Mouse (Mus musculus) embryonic facial prominence, embryonic 15.5 days (tissue): Measurements from ENCODE around the gene Srl. TPM values are rescaled to one million over a fixed set of nuclear protein-coding genes. Genes with fewer than 3 reads are reported as not detected.
A peak's percentile ranks its signal among the peaks of the same experiment; 100 is the strongest.

ENCODE experiments used
- ATAC-seq: fragments of 200-750 bp; cut with Nextera tagmentation; 2 replicates; pipeline ENCODE4 v1.8.0; 2017; ENCODE audit warnings: low read depth, moderate TSS enrichment; ENCODE audit not compliant: insufficient number of reproducible peaks, low FRiP score, low TSS enrichment
- H3K27ac ChIP-seq: fragments of 300-500 bp; sonication (generic); replicated peaks from 2 replicates; pipeline ENCODE4 v1.5.1; 2015; ENCODE audit warnings: mild to moderate bottlenecking, inconsistent platforms
- H3K27me3 ChIP-seq: fragments of 300-500 bp; sonication (generic); 2 replicates; pipeline ENCODE4 v1.6.1; 2015; ENCODE audit warnings: inconsistent platforms
- H3K36me3 ChIP-seq: fragments of 300-500 bp; sonication (generic); 2 replicates; pipeline ENCODE4 v1.6.1; 2015; ENCODE audit warnings: mild to moderate bottlenecking, inconsistent platforms
- H3K4me1 ChIP-seq: fragments of 300-500 bp; sonication (generic); 2 replicates; pipeline ENCODE4 v1.6.1; 2015; ENCODE audit warnings: inconsistent platforms
- H3K4me2 ChIP-seq: fragments of 300-500 bp; sonication (generic); replicated peaks from 2 replicates; pipeline ENCODE4 v1.6.1; 2015; ENCODE audit warnings: mild to moderate bottlenecking, inconsistent platforms
- H3K4me3 ChIP-seq: fragments of 300-500 bp; sonication (generic); replicated peaks from 2 replicates; pipeline ENCODE4 v1.5.1; 2015; ENCODE audit warnings: mild to moderate bottlenecking, inconsistent platforms
- H3K9ac ChIP-seq: fragments of 300-500 bp; sonication (generic); 2 replicates; pipeline ENCODE4 v1.6.1; 2015; ENCODE audit warnings: inconsistent platforms
- H3K9me3 ChIP-seq: fragments of 300-500 bp; sonication (generic); replicated peaks from 2 replicates; pipeline ENCODE4 v1.6.1; 2016; ENCODE audit warnings: inconsistent platforms
- WGBS: fragments of 180-500 bp; shearing (Covaris S2); methylation state at CpG from one replicate; pipeline ENCODE4 v1.1.7; 2015; 5-methylcytosine and 5-hydroxymethylcytosine counted together
- polyA plus RNA-seq: library from polyadenylated mRNA; unstranded; fragments of >200 nt; fragmentation: Nextera tagmentation; extraction: Ambion mirVana; gene quantifications from 2 replicates; pipeline ENCODE4 v1.2.1, GENCODE M21; 2015

Gene Srl
- polyA plus RNA-seq, 1 experiment from 2014 or later: 42.1 TPM

GRCm38 (mm10) chr16:4514383-4514782, 27.2 kb downstream of the Srl start:
- H3K4me2 ChIP-seq: no peak overlapping the region
- no peaks in the 10 kb centered on the region for H3K27me3 ChIP-seq
- no peaks in the 10 kb centered on the region for H3K36me3 ChIP-seq
- no peak overlapping the region for H3K9ac ChIP-seq
- no peaks in the 10 kb centered on the region for H3K9me3 ChIP-seq
- peaks cover 13% of the 10 kb centered on the region for H3K4me1 ChIP-seq
- no peak overlapping the region for H3K27ac ChIP-seq
- no peak overlapping the region for H3K4me3 ChIP-seq
- WGBS: 77% methylated on average over 3 of the region's 3 CpGs
- ATAC-seq: no peak

- H3K36me3 ChIP-seq: no peaks in the 10 kb centered on the region
- no peak overlapping the region for H3K4me3 ChIP-seq
- no peak overlapping the region for H3K9ac ChIP-seq
- H3K9me3 ChIP-seq: no peaks in the 10 kb centered on the region
- no peak overlapping the region for H3K4me2 ChIP-seq
- 60% methylated on average over 3 of the region's 3 CpGs for WGBS
- peak overlapping the region; percentile 66; the same call in 1 of the 2 replicates for H3K27ac ChIP-seq
- H3K4me1 ChIP-seq: peaks cover 13% of the 10 kb centered on the region
- H3K27me3 ChIP-seq: no peaks in the 10 kb centered on the region
- peak; percentile 64 for ATAC-seq
Observed at GRCm38 (mm10) chr16:4512661-4513438, 28.8 kb downstream of the Srl start.

GRCm38 (mm10) chr16:4511371-4511770, 30.2 kb downstream of the Srl start:
- H3K9ac ChIP-seq: no peak overlapping the region
- ATAC-seq: no peak
- H3K27ac ChIP-seq: no peak overlapping the region
- no peak overlapping the region for H3K4me2 ChIP-seq
- peaks cover 13% of the 10 kb centered on the region for H3K4me1 ChIP-seq
- no peaks in the 10 kb centered on the region for H3K27me3 ChIP-seq
- no peaks in the 10 kb centered on the region for H3K9me3 ChIP-seq
- H3K36me3 ChIP-seq: no peaks in the 10 kb centered on the region
- no peak overlapping the region for H3K4me3 ChIP-seq
- WGBS: 66% methylated on average over 2 of the region's 2 CpGs

- Histone ChIP-seq H3K4me1 (no peaks in the 10 kb centered on the region), H3K4me3 (no peak overlapping the region), H3K9ac (no peak overlapping the region), H3K36me3 (no peaks in the 10 kb centered on the region), H3K27me3 (no peaks in the 10 kb centered on the region), H3K9me3 (no peaks in the 10 kb centered on the region), H3K27ac (no peak overlapping the region), H3K4me2 (no peak overlapping the region)
- ATAC-seq: no peak
- 66% methylated on average over 3 of the region's 3 CpGs for WGBS
Observed at GRCm38 (mm10) chr16:4506181-4506580, 35.4 kb downstream of the Srl start.

- ATAC-seq: no peak
- Histone ChIP-seq H3K9ac (no peak overlapping the region), H3K36me3 (no peaks in the 10 kb centered on the region), H3K27me3 (no peaks in the 10 kb centered on the region), H3K4me1 (peaks cover 4% of the 10 kb centered on the region; the same call in 1 of the 2 replicates), H3K9me3 (no peaks in the 10 kb centered on the region), H3K4me2 (no peak overlapping the region), H3K4me3 (no peak overlapping the region), H3K27ac (no peak overlapping the region)
- 83% methylated on average over 1 of the region's 1 CpGs for WGBS
Observed at GRCm38 (mm10) chr16:4503495-4503894, 38.1 kb downstream of the Srl start.

GRCm38 (mm10) chr16:4502568-4502967, 39.0 kb downstream of the Srl start:
- Histone ChIP-seq H3K36me3 (no peaks in the 10 kb centered on the region), H3K4me1 (peaks cover 5% of the 10 kb centered on the region; the same call in 1 of the 2 replicates), H3K9me3 (no peaks in the 10 kb centered on the region), H3K9ac (no peak overlapping the region), H3K4me3 (no peak overlapping the region), H3K27ac (no peak overlapping the region), H3K4me2 (no peak overlapping the region), H3K27me3 (no peaks in the 10 kb centered on the region)
- no peak for ATAC-seq

GRCm38 (mm10) chr16:4501703-4502102, 39.9 kb downstream of the Srl start:
- WGBS: 86% methylated on average over 3 of the region's 3 CpGs
- H3K9ac ChIP-seq: no peak overlapping the region
- H3K4me2 ChIP-seq: no peak overlapping the region
- no peaks in the 10 kb centered on the region for H3K27me3 ChIP-seq
- H3K27ac ChIP-seq: no peak overlapping the region
- H3K4me1 ChIP-seq: peaks cover 5% of the 10 kb centered on the region; the same call in 1 of the 2 replicates
- no peaks in the 10 kb centered on the region for H3K9me3 ChIP-seq
- ATAC-seq: no peak
- no peaks in the 10 kb centered on the region for H3K36me3 ChIP-seq
- no peak overlapping the region for H3K4me3 ChIP-seq

GRCm38 (mm10) chr16:4500598-4501385, 40.8 kb downstream of the Srl start:
- H3K4me2 ChIP-seq: no peak overlapping the region
- peaks cover 5% of the 10 kb centered on the region; the same call in 1 of the 2 replicates for H3K4me1 ChIP-seq
- no peaks in the 10 kb centered on the region for H3K9me3 ChIP-seq
- WGBS: 82% methylated on average over 8 of the region's 8 CpGs
- no peaks in the 10 kb centered on the region for H3K36me3 ChIP-seq
- no peak overlapping the region for H3K27ac ChIP-seq
- H3K4me3 ChIP-seq: no peak overlapping the region
- H3K9ac ChIP-seq: no peak overlapping the region
- no peak for ATAC-seq
- H3K27me3 ChIP-seq: no peaks in the 10 kb centered on the region

- Histone ChIP-seq H3K9me3 (no peaks in the 10 kb centered on the region), H3K27me3 (no peaks in the 10 kb centered on the region), H3K4me1 (peaks cover 5% of the 10 kb centered on the region; the same call in 1 of the 2 replicates), H3K4me2 (no peak overlapping the region), H3K36me3 (no peaks in the 10 kb centered on the region), H3K27ac (no peak overlapping the region), H3K4me3 (no peak overlapping the region), H3K9ac (no peak overlapping the region)
- ATAC-seq: no peak
- 69% methylated on average over 8 of the region's 8 CpGs for WGBS
Observed at GRCm38 (mm10) chr16:4497762-4498607, 43.6 kb downstream of the Srl start.

- peaks cover 5% of the 10 kb centered on the region; the same call in 1 of the 2 replicates for H3K4me1 ChIP-seq
- no peak for ATAC-seq
- WGBS: 89% methylated on average over 3 of the region's 3 CpGs
Observed at GRCm38 (mm10) chr16:4496470-4496869, 45.1 kb downstream of the Srl start.

GRCm38 (mm10) chr16:4495861-4496260, 45.8 kb downstream of the Srl start:
- no peaks in the 10 kb centered on the region; the same call in 1 of the 2 replicates for H3K36me3 ChIP-seq
- ATAC-seq: no peak
- H3K4me3 ChIP-seq: no peak overlapping the region
- 84% methylated on average over 5 of the region's 5 CpGs for WGBS
- peaks cover 5% of the 10 kb centered on the region; the same call in 1 of the 2 replicates for H3K4me1 ChIP-seq
- no peak overlapping the region for H3K27ac ChIP-seq
- no peak overlapping the region for H3K9ac ChIP-seq
- H3K9me3 ChIP-seq: no peaks in the 10 kb centered on the region
- no peak overlapping the region for H3K4me2 ChIP-seq
- no peaks in the 10 kb centered on the region for H3K27me3 ChIP-seq

More at GRCm38 (mm10) chr16:4496470-4496869, 45.1 kb downstream of the Srl start:
- Histone ChIP-seq H3K9ac (no peak overlapping the region), H3K4me3 (no peak overlapping the region), H3K4me2 (no peak overlapping the region), H3K27ac (no peak overlapping the region), H3K9me3 (no peaks in the 10 kb centered on the region), H3K27me3 (no peaks in the 10 kb centered on the region), H3K36me3 (no peaks in the 10 kb centered on the region; the same call in 1 of the 2 replicates)
